Mouse (Mus musculus): ENCODE results near the gene Ifnl2.

GRCm38 (mm10) chr7:28558486-28558885 lies 48.2 kb upstream of the Ifnl2 start:
- TF ChIP-seq CTCF (IDR thresholded peaks at IDR 0.05; ENCODE audit: extremely low read depth, insufficient read depth, insufficient read length, insufficient replicate concordance) (no peak), POLR2A (IDR thresholded peaks at IDR 0.05; ENCODE audit: low read depth, low read length) (no peak)
